Mouse (Mus musculus) layer of hippocampus, adult 2 months (tissue): ENCODE results near the gene Apoc1. TPM values are rescaled to one million over a fixed set of nuclear protein-coding genes. Genes with fewer than 3 reads are reported as not detected.

Source experiments
- DNase-seq, 2 experiments: peaks; one replicate each; pipeline ENCODE4 v3.0.0; 2022; ENCODE audit warnings: low spot score in 2 of 2
- H3K27ac ChIP-seq: fragments of 200-600 bp; 2 replicates; pipeline ENCODE4 v1.8.1; 2022
- H3K4me3 ChIP-seq: fragments of 200-600 bp; 2 replicates; pipeline ENCODE4 v1.8.1; 2022; ENCODE audit warnings: mild to moderate bottlenecking
- CTCF ChIP-seq: fragments of 200-600 bp; conservative IDR thresholded peaks from 2 replicates; pipeline ENCODE4 v1.8.1; 2022; ENCODE audit warnings: antibody characterized with exemption, mild to moderate bottlenecking, moderate library complexity
- long read RNA-seq, 2 experiments: library from polyadenylated mRNA; stranded (forward); transcript quantifications; one replicate each; pipeline ENCODE4 v2.0.0; 2021; ENCODE audit warnings: borderline mapping rate in 2 of 2
- total RNA-seq, 2 experiments: library from RNA; stranded (reverse); gene quantifications; 2 replicates each; pipeline ENCODE4 v1.2.3; 2021

Apoc1 gene
- total RNA-seq, result 1 to 10 TPM; 3.1 to 3.5 TPM
- long read RNA-seq, experiment 1, partial matches to known transcripts, result 0 of 1 reads
- long read RNA-seq, experiment 1, other reads (novel, unspliced or antisense), result 0 of 1 reads
- long read RNA-seq, experiment 2, partial matches to known transcripts, result 0 of 3 reads
- long read RNA-seq, experiment 2, other reads (novel, unspliced or antisense), result 2 of 3 reads

GRCm38 (mm10) chr7:19691873-19692865 lies at the start of gene Apoc1:
Apoc1 (minus strand) TSS chr7:19692660.
- no peak for TF ChIP-seq CTCF
- peak within 1 kb of the TSS; percentile 73 for H3K27ac ChIP-seq
- H3K4me3 ChIP-seq, result no peak within 1 kb of the TSS
- DNase-seq, result no peak

GRCm38 (mm10) chr7:19741329-19742031 lies 49.0 kb upstream of the Apoc1 start:
- Histone ChIP-seq H3K27ac (no peak overlapping the region), H3K4me3 (no peak overlapping the region)
- no peak for TF ChIP-seq CTCF
- DNase-seq, result no peak

- peak; percentile 50 for TF ChIP-seq CTCF
- Histone ChIP-seq H3K4me3 (no peak overlapping the region), H3K27ac (no peak overlapping the region)
- no peak for DNase-seq
Observed at GRCm38 (mm10) chr7:19740269-19740668, 47.8 kb upstream of the Apoc1 start.

GRCm38 (mm10) chr7:19738771-19739170 lies 46.3 kb upstream of the Apoc1 start:
- DNase-seq, result no peak
- Histone ChIP-seq H3K27ac (no peak overlapping the region), H3K4me3 (no peak overlapping the region)
- TF ChIP-seq CTCF, result peak; percentile 48

- TF ChIP-seq CTCF, result no peak
- Histone ChIP-seq H3K4me3 (no peak overlapping the region), H3K27ac (no peak overlapping the region)
- no peak for DNase-seq
Observed at GRCm38 (mm10) chr7:19736389-19737057, 44.1 kb upstream of the Apoc1 start.

- no peak overlapping the region for H3K27ac ChIP-seq
- DNase-seq, result no peak
- H3K4me3 ChIP-seq, result no peak overlapping the region
- no peak for TF ChIP-seq CTCF
Observed at GRCm38 (mm10) chr7:19734178-19734666, 41.8 kb upstream of the Apoc1 start.

- Histone ChIP-seq H3K27ac (no peak overlapping the region), H3K4me3 (no peak overlapping the region)
- no peak for TF ChIP-seq CTCF
- DNase-seq, result no peak
Observed at GRCm38 (mm10) chr7:19726541-19726940, 34.1 kb upstream of the Apoc1 start.

GRCm38 (mm10) chr7:19724167-19724566 lies 31.7 kb upstream of the Apoc1 start:
- no peak overlapping the region for H3K27ac ChIP-seq
- no peak for DNase-seq
- TF ChIP-seq CTCF, result no peak
- no peak overlapping the region for H3K4me3 ChIP-seq

GRCm38 (mm10) chr7:19722754-19723195 lies 30.3 kb upstream of the Apoc1 start:
- no peak overlapping the region for H3K27ac ChIP-seq
- no peak for DNase-seq
- no peak for TF ChIP-seq CTCF
- H3K4me3 ChIP-seq, result no peak overlapping the region

- DNase-seq, result no peak
- Histone ChIP-seq H3K27ac (no peak overlapping the region), H3K4me3 (no peak overlapping the region)
- TF ChIP-seq CTCF, result no peak
Observed at GRCm38 (mm10) chr7:19719200-19719599, 26.7 kb upstream of the Apoc1 start.

GRCm38 (mm10) chr7:19718297-19718952 lies 26.0 kb upstream of the Apoc1 start:
- Histone ChIP-seq H3K4me3 (no peak overlapping the region), H3K27ac (no peak overlapping the region)
- no peak for DNase-seq
- no peak for TF ChIP-seq CTCF

GRCm38 (mm10) chr7:19717346-19717745 lies 24.9 kb upstream of the Apoc1 start:
- DNase-seq, result no peak
- TF ChIP-seq CTCF, result no peak
- Histone ChIP-seq H3K27ac (no peak overlapping the region), H3K4me3 (no peak overlapping the region)
